Mouse (Mus musculus): ENCODE results near the gene Ppfibp2.

Ppfibp2 gene

GRCm38 (mm10) chr7:107618028-107618992, 23.3 kb downstream of the Ppfibp2 start:
- no peak for DNase-seq

- no peak for DNase-seq
Measured at GRCm38 (mm10) chr7:107619225-107619624, 24.2 kb downstream of the Ppfibp2 start.

- no peak for DNase-seq
Measured at GRCm38 (mm10) chr7:107620137-107620536, 25.1 kb downstream of the Ppfibp2 start.

- DNase-seq = no peak
Measured at GRCm38 (mm10) chr7:107624432-107624831, 29.4 kb downstream of the Ppfibp2 start.

- DNase-seq = no peak
Measured at GRCm38 (mm10) chr7:107625061-107625460, 30.1 kb downstream of the Ppfibp2 start, which contains the start of gene 5330417H12Rik. Gene 5330417H12Rik, minus strand, starts transcription at chr7:107625161.

- DNase-seq = no peak
Measured at GRCm38 (mm10) chr7:107625781-107626180, 30.8 kb downstream of the Ppfibp2 start.

- DNase-seq = no peak
Measured at GRCm38 (mm10) chr7:107628383-107628782, 33.4 kb downstream of the Ppfibp2 start.

- no peak for DNase-seq
Measured at GRCm38 (mm10) chr7:107633201-107633600, 38.2 kb downstream of the Ppfibp2 start.

GRCm38 (mm10) chr7:107637398-107637797, 42.4 kb downstream of the Ppfibp2 start:
- no peak for DNase-seq

GRCm38 (mm10) chr7:107638026-107638425, 43.0 kb downstream of the Ppfibp2 start:
- DNase-seq = no peak

GRCm38 (mm10) chr7:107642586-107643275, 47.7 kb downstream of the Ppfibp2 start:
- DNase-seq = no peak

GRCm38 (mm10) chr7:107644987-107645386, 50.0 kb downstream of the Ppfibp2 start:
- no peak for DNase-seq

- no peak for DNase-seq
Measured at GRCm38 (mm10) chr7:107648937-107649688, 54.1 kb downstream of the Ppfibp2 start.

- DNase-seq = no peak
Measured at GRCm38 (mm10) chr7:107649990-107650389, 55.0 kb downstream of the Ppfibp2 start.

- no peak for DNase-seq
Measured at GRCm38 (mm10) chr7:107651821-107652220, 56.8 kb downstream of the Ppfibp2 start.

- no peak for DNase-seq
Measured at GRCm38 (mm10) chr7:107656451-107656850, 61.4 kb downstream of the Ppfibp2 start.

GRCm38 (mm10) chr7:107659186-107659918, 64.3 kb downstream of the Ppfibp2 start:
- no peak for DNase-seq

GRCm38 (mm10) chr7:107661189-107661842, 66.3 kb downstream of the Ppfibp2 start:
- DNase-seq = peak; percentile 6

GRCm38 (mm10) chr7:107661843-107662281, 66.9 kb downstream of the Ppfibp2 start:
- no peak for DNase-seq

GRCm38 (mm10) chr7:107663621-107664020, 68.6 kb downstream of the Ppfibp2 start:
- DNase-seq = no peak

All from cerebellum, adult 11-12 months (tissue).